Mouse (Mus musculus) midbrain, embryonic 14.5 days (tissue): ENCODE measurements around the gene Clint1. TPM values are rescaled to one million over a fixed set of nuclear protein-coding genes. Genes with fewer than 3 reads are reported as not detected.

Source experiments
- ATAC-seq: fragments of 200-750 bp; cut with Nextera tagmentation; 2 replicates; pipeline ENCODE4 v1.8.0; 2017; ENCODE audit warnings: moderate number of reproducible peaks, moderate library complexity; ENCODE audit not compliant: low FRiP score, low TSS enrichment
- DNase-seq: peaks from one replicate; pipeline ENCODE4 v3.0.0-alpha.2; 2015
- H3K27ac ChIP-seq: fragments of 300-500 bp; sonication (generic); replicated peaks from 2 replicates; pipeline ENCODE4 v1.5.1; 2014; ENCODE audit warnings: mild to moderate bottlenecking, low read depth, low read length, moderate library complexity
- H3K27me3 ChIP-seq: fragments of 300-500 bp; sonication (generic); 2 replicates; pipeline ENCODE4 v1.6.1; 2014; ENCODE audit warnings: low read length, control low read depth, mixed read lengths; ENCODE audit not compliant: control insufficient read depth, insufficient read depth
- H3K36me3 ChIP-seq: fragments of 300-500 bp; sonication (generic); 2 replicates; pipeline ENCODE4 v1.6.1; 2014; ENCODE audit warnings: low read length, control low read depth; ENCODE audit not compliant: control insufficient read depth, insufficient read depth
- H3K4me1 ChIP-seq: fragments of 300-500 bp; sonication (generic); 2 replicates; pipeline ENCODE4 v1.6.1; 2014; ENCODE audit warnings: mild to moderate bottlenecking, antibody characterized with exemption, low read length, control low read depth; ENCODE audit not compliant: control insufficient read depth, insufficient read depth
- H3K4me2 ChIP-seq: fragments of 300-500 bp; sonication (generic); 2 replicates; pipeline ENCODE4 v1.6.1; 2014; ENCODE audit warnings: mild to moderate bottlenecking, low read length, moderate library complexity
- H3K4me3 ChIP-seq: fragments of 300-500 bp; sonication (generic); replicated peaks from 2 replicates; pipeline ENCODE4 v1.5.1; 2014; ENCODE audit warnings: low read depth, low read length
- H3K9ac ChIP-seq: fragments of 300-500 bp; sonication (generic); replicated peaks from 2 replicates; pipeline ENCODE4 v1.6.1; 2014; ENCODE audit warnings: mild to moderate bottlenecking, low read length, moderate library complexity
- H3K9me3 ChIP-seq: fragments of 300-500 bp; sonication (generic); 2 replicates; pipeline ENCODE4 v1.6.1; 2016; ENCODE audit warnings: low read length, control low read depth, mixed read lengths; ENCODE audit not compliant: control insufficient read depth
- WGBS: fragments of 180-500 bp; shearing (Covaris S2); extraction: QIAGEN DNeasy Blood & Tissue Kit; methylation state at CpG from one replicate; pipeline ENCODE4 v1.1.7; 2014; 5-methylcytosine and 5-hydroxymethylcytosine counted together
- microRNA-seq: library from miRNA; unstranded; fragments of <30 nt; microRNA quantifications from one replicate; pipeline ENCODE4, GENCODE M21; 2016
- polyA plus RNA-seq: library from polyadenylated mRNA; unstranded; fragments of >200 nt; fragmentation: Nextera tagmentation; extraction: Ambion mirVana; gene quantifications from 2 replicates; pipeline ENCODE4 v1.2.1, GENCODE M21; 2014

Gene Clint1
- polyA plus RNA-seq, 1 experiment from 2014 or later = 45.5 TPM

DNA sequence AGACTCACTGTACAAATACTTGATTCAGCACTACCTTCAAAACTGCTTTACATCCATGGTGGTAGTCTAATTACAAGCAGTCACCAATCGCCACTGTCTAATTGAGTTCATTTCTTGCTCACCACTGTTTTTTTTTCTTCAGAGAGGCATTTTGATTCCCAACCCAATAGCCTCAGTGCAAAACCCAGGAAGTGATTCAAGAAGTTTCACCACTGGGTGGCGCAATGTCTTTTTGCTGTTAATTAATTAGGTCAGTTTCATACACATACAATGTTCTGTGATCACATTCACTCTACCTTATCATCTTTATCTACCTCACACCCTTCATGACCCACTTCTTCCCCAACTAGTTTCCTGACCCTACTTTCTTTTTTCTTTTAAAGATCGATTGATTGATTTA lies 107.7 kb downstream of the Clint1 start:
- no peaks in the 10 kb centered on the region for H3K4me1 ChIP-seq
- H3K4me2 ChIP-seq = no peak overlapping the region
- no peaks in the 10 kb centered on the region for H3K9me3 ChIP-seq
- no peak overlapping the region for H3K27ac ChIP-seq
- H3K4me3 ChIP-seq = no peak overlapping the region
- H3K27me3 ChIP-seq = no peaks in the 10 kb centered on the region
- no peaks in the 10 kb centered on the region for H3K36me3 ChIP-seq
- H3K9ac ChIP-seq = no peak overlapping the region
- DNase-seq (peak; percentile 51), ATAC-seq (no peak)
- 80% methylated on average over 3 of the region's 3 CpGs for WGBS

DNA sequence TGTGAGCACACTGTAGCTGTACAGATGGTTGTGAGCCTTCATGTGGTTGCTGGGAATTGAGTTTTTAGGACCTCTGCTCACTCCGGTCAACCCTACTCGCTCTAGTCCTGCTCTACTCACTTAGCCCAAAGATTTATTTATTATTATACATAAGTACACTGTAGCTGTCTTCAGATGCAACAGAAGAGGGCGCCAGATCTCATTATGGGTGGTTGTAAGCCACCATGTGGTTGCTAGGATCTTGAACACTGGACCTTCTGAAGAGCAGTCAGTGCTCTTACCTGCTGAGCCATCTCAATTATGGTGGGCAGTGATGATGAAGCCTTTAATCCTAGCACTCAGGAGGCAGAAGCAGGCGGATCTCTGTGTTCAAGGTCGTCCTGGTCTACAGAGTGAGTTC lies 108.2 kb downstream of the Clint1 start:
- no peaks in the 10 kb centered on the region for H3K27me3 ChIP-seq
- 82% methylated on average over 5 of the region's 5 CpGs for WGBS
- ATAC-seq (no peak), DNase-seq (no peak)
- H3K4me2 ChIP-seq = no peak overlapping the region
- H3K4me1 ChIP-seq = no peaks in the 10 kb centered on the region
- no peak overlapping the region for H3K27ac ChIP-seq
- no peaks in the 10 kb centered on the region for H3K36me3 ChIP-seq
- H3K9me3 ChIP-seq = no peaks in the 10 kb centered on the region
- no peak overlapping the region for H3K9ac ChIP-seq
- no peak overlapping the region for H3K4me3 ChIP-seq

Small RNAs within 50 kb of the gene (microRNA-seq; reads per million reads assigned to microRNA genes)
- not detected for gene Gm22751

Other genes starting within 250 kb of the Clint1 start
- 27.2 and 28.5 TPM in 2 replicates for gene Lsm11, start 92.9 kb downstream of the Clint1 start, polyA plus RNA-seq
- 9.9 and 10.4 TPM in 2 replicates for gene Thg1l, start 103.4 kb downstream of the Clint1 start, polyA plus RNA-seq
- gene Sox30, start 128.3 kb downstream of the Clint1 start, polyA plus RNA-seq = 0.09 and 0.13 TPM in 2 replicates
- gene Gm12166, start 200.3 kb downstream of the Clint1 start, polyA plus RNA-seq = 5.6 and 6.0 TPM in 2 replicates
- gene Adam19, start 203.9 kb downstream of the Clint1 start, polyA plus RNA-seq = 7.0 and 8.3 TPM in 2 replicates